ENCODE assay signal across 13 mouse cellular contexts in genomic region chr12:81141329-81141711, GRCm38 (mm10).
A peak's percentile ranks its signal among the peaks of the same experiment; 100 is the strongest.
DNase-seq lines count a peak whose midpoint lies in the region; ATAC-seq and TF ChIP-seq lines count a peak whose summit lies in the region.
"Had no signal": no experiment of that assay in that cellular context is flagged by ENCODE, and none has a peak within 500 bp of the region (broad histone marks: within the 10 kb centered on the region; RNA-seq: fewer than 3 reads in every experiment).

No protein-coding gene starts in this region.

- TF ChIP-seq EP300 in stomach, postnatal 0 days (optimal IDR thresholded peaks at IDR 0.05) = no peak

- DNase-seq in midbrain, embryonic 10.5 days (ENCODE audit: low spot score) = peak; percentile 12
- no peak for DNase-seq in midbrain, embryonic 14.5 days
- DNase-seq in forebrain, embryonic 14.5 days (ENCODE audit: low spot score) = peak; percentile 13
- peak; percentile 68 for DNase-seq in limb, embryonic 11.5 days (ENCODE audit: low spot score)
- no peak for DNase-seq in stomach, postnatal 0 days (ENCODE audit: low spot score)
- no peak for DNase-seq in Muller cell, postnatal 12 days (ENCODE audit: inconsistent ontology term)
- DNase-seq: gastrocnemius, postnatal 36 days; kidney, adult 9 months; right cerebral cortex, postnatal 25 days; thymus, postnatal 25 days had no signal

- H3K36me3 ChIP-seq in midbrain, embryonic 10.5 days = peaks cover 18% of the 10 kb centered on the region
- H3K36me3 ChIP-seq in midbrain, embryonic 14.5 days (ENCODE audit: control insufficient read depth, insufficient read depth, low read length) = no peaks in the 10 kb centered on the region
- no peaks in the 10 kb centered on the region for H3K36me3 ChIP-seq in forebrain, embryonic 14.5 days (ENCODE audit: control insufficient read depth, insufficient read depth, low read length)
- H3K36me3 ChIP-seq in limb, embryonic 11.5 days (ENCODE audit: control insufficient read depth, insufficient read depth, low read length) = no peaks in the 10 kb centered on the region
- no peaks in the 10 kb centered on the region for H3K36me3 ChIP-seq in stomach, postnatal 0 days (ENCODE audit: control insufficient read depth, insufficient read depth, low read length)
- H3K36me3 ChIP-seq in kidney, embryonic 16.5 days (ENCODE audit: insufficient read depth, low read length) = no peaks in the 10 kb centered on the region

- H3K27ac ChIP-seq in midbrain, embryonic 10.5 days (replicated peaks) = peak overlapping the region; percentile 35; the same call in 1 of the 2 replicates
- no peak overlapping the region; the same call in 1 of the 2 replicates for H3K27ac ChIP-seq in midbrain, embryonic 14.5 days (replicated peaks; ENCODE audit: low read depth, low read length)
- no peak overlapping the region for H3K27ac ChIP-seq in forebrain, embryonic 14.5 days (ENCODE audit: low read depth, low read length)
- H3K27ac ChIP-seq in limb, embryonic 11.5 days (replicated peaks; ENCODE audit: low read depth, low read length) = peak overlapping the region; percentile 82
- no peak overlapping the region for H3K27ac ChIP-seq in stomach, postnatal 0 days (replicated peaks)
- no peak overlapping the region for H3K27ac ChIP-seq in kidney, embryonic 16.5 days (ENCODE audit: low read length)

- no peak overlapping the region for H3K4me3 ChIP-seq in midbrain, embryonic 10.5 days
- H3K4me3 ChIP-seq in midbrain, embryonic 14.5 days (replicated peaks; ENCODE audit: low read depth, low read length) = no peak overlapping the region
- no peak overlapping the region for H3K4me3 ChIP-seq in forebrain, embryonic 14.5 days (ENCODE audit: low read depth, low read length)
- H3K4me3 ChIP-seq in limb, embryonic 11.5 days (ENCODE audit: low read depth, low read length) = no peak overlapping the region
- no peak overlapping the region for H3K4me3 ChIP-seq in stomach, postnatal 0 days (ENCODE audit: low read depth, low read length)
- H3K4me3 ChIP-seq in kidney, embryonic 16.5 days (ENCODE audit: low read length) = no peak overlapping the region
- H3K4me3 ChIP-seq: megakaryocyte, embryonic 14.5 days had no signal

- H3K9ac ChIP-seq in midbrain, embryonic 14.5 days (replicated peaks; ENCODE audit: low read length) = no peak overlapping the region
- no peak overlapping the region for H3K9ac ChIP-seq in forebrain, embryonic 14.5 days (ENCODE audit: low read length)
- no peak overlapping the region for H3K9ac ChIP-seq in limb, embryonic 11.5 days (ENCODE audit: low read length)
- no peak overlapping the region for H3K9ac ChIP-seq in stomach, postnatal 0 days (ENCODE audit: low read length)
- H3K9ac ChIP-seq in kidney, embryonic 16.5 days (replicated peaks; ENCODE audit: low read length) = no peak overlapping the region

- no peak for ATAC-seq in midbrain, embryonic 14.5 days (ENCODE audit: low FRiP score, low TSS enrichment)
- ATAC-seq in forebrain, embryonic 14.5 days = peak; percentile 29; the same call in 1 of the 2 replicates
- peak; percentile 90 for ATAC-seq in limb, embryonic 11.5 days (ENCODE audit: insufficient number of reproducible peaks, low FRiP score, low TSS enrichment, low read depth)
- peak; percentile 32; the same call in 1 of the 2 replicates for ATAC-seq in stomach, postnatal 0 days (ENCODE audit: low FRiP score, low TSS enrichment)
- no peak for ATAC-seq in kidney, embryonic 16.5 days (ENCODE audit: low FRiP score, low TSS enrichment)

- 38% methylated on average over 7 of the region's 7 CpGs for WGBS in midbrain, embryonic 10.5 days
- WGBS in midbrain, embryonic 14.5 days = 33% methylated on average over 7 of the region's 7 CpGs
- WGBS in forebrain, embryonic 14.5 days = 21% methylated on average over 7 of the region's 7 CpGs
- WGBS in limb, embryonic 11.5 days = 4% methylated on average over 7 of the region's 7 CpGs
- WGBS in stomach, postnatal 0 days = 48% methylated on average over 7 of the region's 7 CpGs
- 23% methylated on average over 7 of the region's 7 CpGs for WGBS in kidney, embryonic 16.5 days

- no peak for TF ChIP-seq CTCF in stomach, postnatal 0 days (IDR thresholded peaks at IDR 0.05; ENCODE audit: low read depth)

- H3K4me2 ChIP-seq in midbrain, embryonic 14.5 days (ENCODE audit: low read length) = no peak overlapping the region
- H3K4me2 ChIP-seq in forebrain, embryonic 14.5 days (ENCODE audit: low read length) = no peak overlapping the region
- H3K4me2 ChIP-seq in limb, embryonic 11.5 days (ENCODE audit: low read depth, severe bottlenecking) = no peak overlapping the region
- H3K4me2 ChIP-seq in stomach, postnatal 0 days (replicated peaks; ENCODE audit: low read depth) = no peak overlapping the region
- no peak overlapping the region for H3K4me2 ChIP-seq in kidney, embryonic 16.5 days (replicated peaks; ENCODE audit: low read depth, low read length)

- H3K9me3 ChIP-seq in midbrain, embryonic 10.5 days (replicated peaks) = no peaks in the 10 kb centered on the region
- no peaks in the 10 kb centered on the region for H3K9me3 ChIP-seq in midbrain, embryonic 14.5 days (ENCODE audit: control insufficient read depth, low read length)
- H3K9me3 ChIP-seq in forebrain, embryonic 14.5 days (replicated peaks; ENCODE audit: control insufficient read depth, low read length) = no peaks in the 10 kb centered on the region
- H3K9me3 ChIP-seq in limb, embryonic 11.5 days (ENCODE audit: control insufficient read depth, low read length) = no peaks in the 10 kb centered on the region
- H3K9me3 ChIP-seq in stomach, postnatal 0 days (ENCODE audit: control insufficient read depth, low read length) = no peaks in the 10 kb centered on the region
- H3K9me3 ChIP-seq in kidney, embryonic 16.5 days (ENCODE audit: low read length) = no peaks in the 10 kb centered on the region
- H3K9me3 ChIP-seq: G1E; megakaryocyte, embryonic 14.5 days had no signal

- peaks cover 42% of the 10 kb centered on the region for H3K4me1 ChIP-seq in midbrain, embryonic 10.5 days
- peaks cover 10% of the 10 kb centered on the region for H3K4me1 ChIP-seq in midbrain, embryonic 14.5 days (ENCODE audit: control insufficient read depth, insufficient read depth, low read length)
- peaks cover 6% of the 10 kb centered on the region for H3K4me1 ChIP-seq in forebrain, embryonic 14.5 days (ENCODE audit: control insufficient read depth, insufficient read depth, low read length)
- peaks cover 24% of the 10 kb centered on the region for H3K4me1 ChIP-seq in limb, embryonic 11.5 days (ENCODE audit: control insufficient read depth, insufficient read depth, low read length)
- no peaks in the 10 kb centered on the region for H3K4me1 ChIP-seq in stomach, postnatal 0 days (replicated peaks; ENCODE audit: control insufficient read depth, insufficient read depth)
- H3K4me1 ChIP-seq in kidney, embryonic 16.5 days (ENCODE audit: insufficient read depth, low read length) = no peaks in the 10 kb centered on the region

- peaks cover 72% of the 10 kb centered on the region for H3K27me3 ChIP-seq in midbrain, embryonic 10.5 days (ENCODE audit: low read depth, poor library complexity, severe bottlenecking)
- no peaks in the 10 kb centered on the region for H3K27me3 ChIP-seq in midbrain, embryonic 14.5 days (ENCODE audit: control insufficient read depth, insufficient read depth, low read length)
- no peaks in the 10 kb centered on the region for H3K27me3 ChIP-seq in forebrain, embryonic 14.5 days (replicated peaks; ENCODE audit: control insufficient read depth, insufficient read depth, low read length)
- H3K27me3 ChIP-seq in limb, embryonic 11.5 days (ENCODE audit: control insufficient read depth, insufficient read depth, low read length) = no peaks in the 10 kb centered on the region
- H3K27me3 ChIP-seq in stomach, postnatal 0 days (ENCODE audit: control insufficient read depth, insufficient read depth, low read length) = no peaks in the 10 kb centered on the region
- peaks cover 17% of the 10 kb centered on the region for H3K27me3 ChIP-seq in kidney, embryonic 16.5 days (ENCODE audit: insufficient read depth, low read length)
- H3K27me3 ChIP-seq: megakaryocyte, embryonic 14.5 days had no signal

Comparison
In these comparisons a context has a peak if more than half of its experiments do, and no peak if none do; other contexts are left out.
1. DNase-seq: peak in midbrain, embryonic 10.5 days (single experiment), forebrain, embryonic 14.5 days (single experiment) and limb, embryonic 11.5 days (single experiment); none in midbrain, embryonic 14.5 days (single experiment), stomach, postnatal 0 days (single experiment) and Muller cell, postnatal 12 days (single experiment).
2. H3K27ac ChIP-seq: peak in midbrain, embryonic 10.5 days (single experiment) and limb, embryonic 11.5 days (single experiment); none in midbrain, embryonic 14.5 days (single experiment), forebrain, embryonic 14.5 days (single experiment), stomach, postnatal 0 days (single experiment) and kidney, embryonic 16.5 days (single experiment).
3. ATAC-seq: peak in forebrain, embryonic 14.5 days (single experiment), limb, embryonic 11.5 days (single experiment) and stomach, postnatal 0 days (single experiment); none in midbrain, embryonic 14.5 days (single experiment) and kidney, embryonic 16.5 days (single experiment).